Mouse (Mus musculus) heart, adult 8-10 months (tissue): Measurements from ENCODE around the gene Bivm. TPM values are rescaled to one million over a fixed set of nuclear protein-coding genes. Genes with fewer than 3 reads are reported as not detected.

ENCODE experiments used
- DNase-seq: peaks from one replicate; pipeline ENCODE4 v3.0.0; 2022; ENCODE audit warnings: low spot score
- total RNA-seq, 4 experiments: library from RNA; stranded (reverse); gene quantifications; 2 replicates each; pipeline ENCODE4 v1.2.4; 2022

Bivm gene
- total RNA-seq, 4 experiments from 2014 or later = 8.3 to 12.4 (median 9.6) TPM

DNA sequence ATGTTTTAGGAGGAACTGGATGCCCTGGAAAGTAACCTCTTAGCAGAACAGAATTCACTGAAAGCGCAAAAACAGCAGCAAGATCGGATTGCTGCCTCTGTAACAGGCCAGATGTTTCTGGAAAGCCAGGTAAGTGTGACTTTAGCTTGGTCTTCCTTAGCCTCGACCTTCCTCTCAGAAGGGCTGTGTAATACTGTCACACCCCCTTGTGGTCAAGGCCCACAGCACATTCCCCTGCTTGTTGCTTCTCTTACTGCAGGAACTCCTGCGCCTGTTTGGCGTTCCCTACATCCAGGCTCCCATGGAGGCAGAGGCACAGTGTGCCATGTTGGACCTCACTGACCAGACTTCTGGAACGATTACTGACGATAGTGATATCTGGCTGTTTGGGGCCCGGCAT lies 55.1 kb downstream of the Bivm start:
- DNase-seq = no peak

GRCm38 (mm10) chr1:44178086-44178485 lies 59.3 kb downstream of the Bivm start:
- no peak for DNase-seq

DNA sequence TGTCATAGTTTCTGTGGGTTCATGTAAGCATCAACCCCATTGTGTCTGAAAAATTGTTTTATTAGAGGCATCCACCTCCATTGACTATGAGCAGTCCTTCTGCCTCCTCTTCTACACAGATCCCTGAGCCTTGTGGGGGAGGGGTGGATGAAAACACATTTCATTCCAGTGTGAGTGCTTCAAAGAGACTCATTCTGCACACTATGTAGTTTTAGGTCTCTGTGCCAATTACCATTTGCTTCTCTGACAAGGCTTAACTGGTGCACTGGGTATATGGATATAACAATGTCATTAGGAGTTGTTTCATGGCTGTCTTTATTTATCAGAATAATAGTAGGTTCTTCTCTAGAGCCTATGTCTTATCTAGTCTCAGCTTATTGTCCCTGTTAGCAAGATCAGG lies 67.6 kb downstream of the Bivm start:
- no peak for DNase-seq

Other genes starting within 250 kb of the Bivm start
- gene Tpp2, start 185.3 kb upstream of the Bivm start, total RNA-seq = 10 to 100 TPM; 35.5 to 42.4 (median 41.3) TPM
- not detected for gene Mettl21c, start 98.9 kb upstream of the Bivm start, total RNA-seq
- gene Gm8251, start 57.0 kb upstream of the Bivm start, total RNA-seq = not detected
- gene Tex30, start 16.5 kb upstream of the Bivm start, total RNA-seq = 10 to 100 TPM in 1 of 4 experiments, 1 to 10 TPM in 3; 6.2 to 10.1 (median 6.9) TPM
- gene Kdelc1, start 149 bp upstream of the Bivm start, total RNA-seq = 10 to 100 TPM; 12.6 to 14.8 (median 13.9) TPM
- 10 to 100 TPM; 13.1 to 18.8 (median 16.6) TPM for gene Ercc5, start 28.8 kb downstream of the Bivm start, total RNA-seq
- not detected for gene Mettl21e, start 100.0 kb downstream of the Bivm start, total RNA-seq